Mouse (Mus musculus) megakaryocyte, adult 5-6 weeks (primary cell): ENCODE data around the gene Abcb10. TPM values are rescaled to one million over a fixed set of nuclear protein-coding genes. Genes with fewer than 3 reads are reported as not detected.
"Not testable (repeated sequence)": the region's sequence is repeated elsewhere in the genome, so short reads cannot be mapped to it uniquely, and the experiment has no call there.

ENCODE experiments used
- ATAC-seq: 2 replicates; pipeline ENCODE4 v1.8.0; 2016; ENCODE audit warnings: mild to moderate bottlenecking, inconsistent platforms; ENCODE audit not compliant: poor library complexity, severe bottlenecking
- total RNA-seq, 2 experiments: library from RNA; stranded (forward) in 1 of 2; stranded (reverse) in 1 of 2; fragments of 153-499, 151-499 nt in 1 of 2; fragments of 221-1000, 200-1000 nt in 1 of 2; gene quantifications; 2 replicates each; pipeline versions ENCODE4 v1.2.3 to v1.2.4; 2015 to 2017

Gene Abcb10
- total RNA-seq, 2 experiments from 2014 or later = 5.0 to 8.5 TPM

DNA sequence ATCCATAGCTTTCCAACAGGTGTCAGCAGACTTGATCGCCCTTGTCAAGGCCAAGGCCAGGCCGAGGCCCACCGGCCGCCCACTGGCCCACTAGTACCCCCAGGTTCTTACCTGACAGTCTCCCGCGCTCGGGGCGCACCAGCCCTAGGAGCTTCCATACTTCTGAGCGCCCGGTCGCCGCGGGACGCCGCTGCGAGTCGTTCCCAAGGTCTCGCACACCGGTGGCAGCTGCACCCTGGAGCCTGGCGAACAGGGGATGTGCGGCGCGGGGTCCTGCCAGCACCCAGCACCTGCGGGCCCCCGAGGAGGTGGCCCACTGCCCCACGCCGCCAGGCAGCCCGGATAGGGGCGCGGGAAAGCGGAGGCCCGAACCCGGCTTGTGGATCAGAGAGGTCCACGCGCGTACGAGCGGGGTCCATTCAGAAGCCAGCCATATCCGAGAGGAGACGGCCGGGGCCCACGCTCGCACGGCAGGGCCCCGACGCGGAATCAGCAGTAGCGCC, 580 bp downstream of the Abcb10 start:
- no peak for ATAC-seq

DNA sequence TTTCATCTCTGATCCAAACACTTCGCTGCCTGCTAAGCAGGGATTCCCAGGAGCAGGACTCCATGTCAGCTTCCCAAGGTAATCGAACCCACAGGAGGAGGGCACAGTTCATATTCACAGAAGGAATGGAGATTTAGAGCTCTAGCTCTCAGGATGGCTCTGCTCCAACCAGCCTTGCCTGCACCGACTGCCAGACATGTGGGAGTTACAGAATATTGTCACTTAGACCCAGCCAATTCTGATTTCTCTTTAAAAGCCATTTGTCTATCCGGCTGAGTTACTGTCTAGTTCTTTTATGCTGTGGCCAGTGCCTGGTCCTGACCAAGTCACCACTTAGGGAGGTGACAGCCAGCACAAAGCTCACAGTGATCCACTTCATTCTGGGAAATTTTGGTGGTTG, 1.2 kb downstream of the Abcb10 start:
- ATAC-seq = no peak

DNA sequence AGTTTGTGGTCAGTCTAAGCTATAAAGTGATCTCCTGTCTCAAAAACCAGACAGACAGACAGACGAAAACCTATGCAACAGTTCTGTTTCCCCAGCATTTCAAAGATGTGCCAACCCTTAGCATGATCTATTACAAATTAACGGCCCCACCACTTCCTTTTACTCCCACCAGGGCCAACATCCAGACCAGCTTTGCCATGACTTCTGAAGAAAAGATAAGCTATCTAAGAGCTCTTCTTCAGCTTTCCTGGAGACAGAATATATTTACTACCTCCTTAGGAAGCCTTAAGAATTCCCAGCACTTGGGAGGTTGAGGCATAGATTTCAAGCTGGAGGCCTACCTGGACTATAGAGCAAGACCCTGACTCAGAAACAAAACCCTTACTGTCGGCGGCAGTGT, 2.7 kb downstream of the Abcb10 start:
- no peak for ATAC-seq

DNA sequence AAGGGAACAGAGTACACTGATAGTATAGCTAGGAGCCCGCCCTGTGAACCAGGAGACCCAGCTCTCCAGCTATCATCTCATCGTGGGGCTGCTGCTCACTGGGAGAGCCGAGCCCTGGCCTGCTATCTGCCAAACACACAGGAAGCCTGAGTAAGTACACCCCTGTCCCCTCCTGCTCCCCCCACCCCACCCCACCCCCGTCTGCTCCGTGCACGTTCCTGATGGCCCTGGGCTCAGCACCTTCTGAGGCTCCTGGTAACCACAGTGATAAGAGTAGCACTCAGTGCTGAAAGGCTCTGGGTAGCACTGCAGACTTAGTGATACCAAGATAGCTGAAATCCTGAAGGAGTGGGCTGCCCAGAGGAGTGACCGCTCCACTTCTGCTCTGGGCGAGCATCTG, 4.0 kb downstream of the Abcb10 start:
- no peak for ATAC-seq

DNA sequence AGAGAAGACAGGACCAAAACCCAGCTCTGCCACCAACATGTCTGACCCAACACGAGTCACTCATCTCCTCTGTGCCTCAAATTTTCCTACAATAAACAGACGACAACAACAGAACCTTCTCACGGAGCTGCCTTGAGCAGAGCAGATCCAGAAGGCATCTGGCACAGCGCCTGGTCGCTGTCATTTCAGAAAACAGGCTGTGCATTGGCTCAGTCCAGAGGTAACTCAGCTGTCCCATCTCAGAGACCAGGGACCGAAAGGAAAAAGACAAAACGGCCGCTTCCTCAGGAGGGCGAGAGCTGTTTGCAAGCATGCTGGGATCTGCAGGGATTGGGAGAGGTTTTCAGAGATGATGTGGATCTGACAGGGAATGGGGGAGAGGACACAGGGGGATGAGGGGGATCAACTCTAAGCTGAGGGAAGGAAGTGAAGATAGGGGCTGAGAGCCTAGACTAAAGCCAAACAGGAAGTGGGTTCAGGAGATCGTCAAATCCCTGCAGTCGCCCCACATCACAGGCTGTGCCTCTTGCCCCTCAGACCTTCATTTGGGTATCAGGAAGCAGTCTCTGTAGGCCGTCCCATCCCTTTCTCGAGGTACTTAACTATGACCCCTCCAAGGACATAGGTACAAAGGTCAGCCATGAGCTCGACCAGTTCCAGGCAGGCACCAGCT, 4.6 kb downstream of the Abcb10 start:
- ATAC-seq = no peak

DNA sequence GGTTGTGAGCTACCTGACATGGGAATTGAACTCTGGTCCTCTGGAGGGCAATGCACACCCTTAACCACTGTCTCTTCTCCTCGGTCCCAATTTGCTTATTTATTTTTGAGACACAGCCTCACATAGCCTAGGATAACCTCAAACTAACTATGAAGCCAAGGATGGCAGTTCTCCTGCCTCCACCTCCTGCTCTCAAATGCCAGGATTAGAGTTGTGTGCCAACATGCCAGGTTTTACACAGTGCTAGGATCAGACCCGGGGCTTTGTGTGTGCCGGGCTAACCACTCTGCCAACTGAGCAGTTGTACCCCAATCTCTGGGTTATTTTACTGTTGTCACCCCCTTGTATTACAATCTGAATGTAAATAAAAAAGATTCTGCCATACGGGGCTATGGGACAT, 5.4 kb downstream of the Abcb10 start:
- ATAC-seq = no peak

DNA sequence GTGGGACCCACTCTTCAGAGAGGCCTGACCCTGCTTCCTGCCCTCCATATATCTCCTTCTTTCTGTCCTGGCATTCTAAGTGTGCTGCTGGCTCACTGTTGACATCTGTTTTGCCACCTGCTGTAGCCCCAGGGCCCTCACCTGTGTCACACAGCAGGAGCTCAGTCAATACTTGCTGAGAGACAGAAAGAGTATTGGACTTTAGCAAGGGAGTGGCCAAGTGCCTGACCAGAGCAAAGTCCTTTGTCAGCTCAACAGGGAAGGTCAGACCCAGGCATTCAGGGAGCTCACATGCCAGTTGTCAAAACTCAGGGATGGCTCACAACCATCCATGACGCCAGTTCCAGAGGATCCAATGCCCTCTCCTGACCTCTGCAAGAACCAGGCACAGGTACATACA, 9.4 kb downstream of the Abcb10 start:
- no peak for ATAC-seq

DNA sequence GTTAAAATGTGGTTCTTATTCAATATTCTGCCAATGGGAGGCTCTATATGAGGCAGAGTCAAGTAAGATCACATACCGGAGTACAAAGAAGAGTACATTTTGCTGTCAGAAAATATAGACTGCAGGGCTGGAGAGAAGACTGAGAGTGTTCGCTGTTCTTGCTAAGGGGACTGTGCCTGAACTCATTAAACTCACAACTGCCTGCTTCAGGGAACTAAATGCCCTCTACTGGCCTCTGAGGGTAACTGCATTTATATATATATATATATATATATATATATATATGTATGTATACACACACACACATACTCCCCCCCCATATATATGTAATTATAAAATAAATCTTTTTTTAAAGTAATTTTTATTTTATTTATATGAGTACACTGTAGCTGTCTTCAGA, 16.0 kb downstream of the Abcb10 start:
- peak; percentile 70 for ATAC-seq

DNA sequence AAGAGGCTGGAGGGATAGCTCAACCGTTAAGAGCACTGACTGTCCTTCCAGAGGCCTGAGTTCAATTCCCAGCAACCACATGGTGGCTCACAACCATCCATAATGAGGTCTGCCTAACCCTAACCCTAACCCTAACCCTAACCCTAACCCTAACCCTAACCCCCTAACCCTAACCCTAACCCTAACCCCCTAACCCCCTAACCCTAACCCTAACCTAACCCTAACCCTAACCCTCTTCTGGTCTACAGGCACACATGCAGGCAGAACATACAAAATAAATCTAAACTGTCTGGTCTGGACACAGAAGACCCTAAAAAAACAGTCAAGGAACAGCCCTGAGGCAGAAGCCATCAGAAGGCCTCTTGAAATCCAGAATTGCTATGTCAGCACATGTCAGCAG, 21.6 kb downstream of the Abcb10 start:
- ATAC-seq = no peak

DNA sequence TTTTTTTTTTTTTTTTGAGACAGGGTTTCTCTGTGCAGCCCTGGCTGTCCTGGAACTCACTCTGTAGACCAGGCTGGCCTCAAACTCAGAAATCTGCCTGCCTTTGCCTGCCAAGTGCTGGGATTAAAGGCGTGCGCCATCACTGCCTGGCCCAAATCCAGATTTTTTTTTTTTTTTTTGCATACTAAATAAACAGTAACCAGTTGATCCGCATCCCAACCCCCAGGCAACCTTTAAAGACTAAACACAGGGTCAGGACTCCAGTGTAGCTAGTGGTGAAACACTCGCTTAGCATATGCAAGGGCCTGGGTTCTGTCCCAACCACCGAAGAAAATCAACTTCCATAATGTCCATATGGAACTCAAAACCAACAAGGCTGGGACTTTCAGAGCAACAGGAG, 22.4 kb downstream of the Abcb10 start:
- ATAC-seq = not testable (repeated sequence)

DNA sequence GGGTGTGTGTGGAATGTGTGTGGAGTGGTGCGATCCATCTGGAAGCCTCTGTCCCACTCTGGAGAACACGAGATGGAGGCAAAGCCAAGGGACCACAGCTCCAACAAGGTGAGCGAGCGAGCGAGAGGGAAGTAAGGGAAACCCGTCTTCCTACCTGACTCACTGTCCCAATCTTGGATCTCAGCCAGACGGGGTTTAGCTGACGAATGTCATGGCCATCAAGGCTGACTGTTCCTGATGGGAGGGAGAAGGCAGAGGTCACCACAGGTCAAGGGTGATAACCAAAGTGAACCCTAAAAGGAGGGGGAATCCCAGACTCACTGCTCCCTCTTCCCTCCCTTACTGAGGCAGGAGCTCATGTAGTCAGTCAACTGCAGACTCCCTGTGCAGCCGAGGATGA, 22.9 kb downstream of the Abcb10 start:
- ATAC-seq = no peak

DNA sequence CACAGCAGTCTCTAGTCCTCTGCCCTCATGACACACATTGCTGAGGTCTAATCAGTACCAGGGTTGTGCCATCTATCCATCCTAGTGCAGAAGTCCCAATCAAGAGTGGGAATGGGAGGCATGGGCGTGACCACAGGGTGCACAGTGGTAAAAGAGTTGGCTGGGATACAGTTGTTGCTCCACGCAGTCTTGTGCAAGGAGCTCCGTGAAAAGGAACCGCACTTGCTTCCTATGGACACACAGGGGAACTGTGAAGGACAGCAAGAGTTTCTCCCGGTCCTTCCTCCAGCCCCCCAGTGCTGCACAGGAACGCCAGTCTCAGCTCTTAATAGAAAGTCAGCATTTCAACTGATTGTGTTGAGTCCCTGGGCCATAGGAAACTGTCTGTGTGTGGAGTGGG, 23.4 kb downstream of the Abcb10 start:
- ATAC-seq = peak; percentile 65

DNA sequence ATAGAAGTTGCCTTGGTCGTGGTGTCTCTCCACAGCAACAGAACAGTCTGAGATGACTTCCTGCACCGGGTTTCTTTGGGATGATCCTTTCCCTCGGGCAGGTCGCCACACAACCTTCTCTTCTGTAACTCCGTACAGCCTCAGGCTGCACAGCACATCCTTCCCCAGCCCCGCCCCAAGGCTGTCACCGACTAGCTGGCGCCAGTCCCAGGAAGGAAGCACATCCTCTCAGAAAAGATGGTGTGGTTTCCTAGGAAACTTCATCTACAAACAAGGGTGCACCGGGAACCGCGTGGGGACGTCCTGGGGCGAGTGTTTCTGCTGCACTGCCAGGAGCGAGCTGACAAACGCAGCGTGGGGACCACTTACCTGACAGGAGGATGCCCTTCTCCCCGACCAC, 24.8 kb downstream of the Abcb10 start:
- ATAC-seq = no peak

DNA sequence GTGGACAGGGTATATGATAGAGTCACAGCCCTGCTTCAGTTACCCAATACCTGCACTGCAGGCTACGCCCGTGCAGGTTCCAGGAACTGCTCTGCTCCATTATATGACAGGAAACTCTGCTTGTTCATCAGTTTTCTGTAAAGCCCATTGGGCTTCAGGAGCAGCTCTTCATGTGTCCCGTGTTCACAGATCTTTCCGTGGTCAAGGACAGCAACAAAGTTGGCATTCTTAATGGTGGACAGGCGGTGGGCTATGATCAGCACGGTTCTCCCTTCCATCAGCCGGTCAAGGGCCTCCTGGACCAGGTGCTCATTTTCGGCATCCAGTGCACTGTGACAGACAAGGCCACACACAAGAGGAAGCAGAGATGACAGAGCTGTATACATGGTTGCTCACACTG, 28.7 kb downstream of the Abcb10 start:
- ATAC-seq = no peak

DNA sequence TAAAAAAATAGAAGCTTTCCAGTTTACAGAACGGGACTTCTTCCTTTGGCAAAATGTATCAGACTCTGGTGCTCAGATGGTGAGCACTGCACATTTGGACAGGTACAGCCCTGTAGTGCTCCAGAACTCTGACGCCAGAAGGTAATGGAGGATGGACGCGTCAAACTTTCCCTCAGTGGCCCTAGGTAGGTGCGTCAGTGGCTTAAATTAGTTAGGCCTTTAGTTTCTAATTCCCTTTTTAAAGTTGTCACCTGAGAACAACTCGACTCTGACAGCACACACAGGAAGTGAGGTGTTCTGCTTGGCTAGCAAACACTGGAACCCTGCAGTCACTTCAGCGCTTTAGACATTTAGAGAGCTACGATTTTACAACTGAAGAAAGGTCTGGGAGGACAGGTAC, 29.2 kb downstream of the Abcb10 start:
- no peak for ATAC-seq

DNA sequence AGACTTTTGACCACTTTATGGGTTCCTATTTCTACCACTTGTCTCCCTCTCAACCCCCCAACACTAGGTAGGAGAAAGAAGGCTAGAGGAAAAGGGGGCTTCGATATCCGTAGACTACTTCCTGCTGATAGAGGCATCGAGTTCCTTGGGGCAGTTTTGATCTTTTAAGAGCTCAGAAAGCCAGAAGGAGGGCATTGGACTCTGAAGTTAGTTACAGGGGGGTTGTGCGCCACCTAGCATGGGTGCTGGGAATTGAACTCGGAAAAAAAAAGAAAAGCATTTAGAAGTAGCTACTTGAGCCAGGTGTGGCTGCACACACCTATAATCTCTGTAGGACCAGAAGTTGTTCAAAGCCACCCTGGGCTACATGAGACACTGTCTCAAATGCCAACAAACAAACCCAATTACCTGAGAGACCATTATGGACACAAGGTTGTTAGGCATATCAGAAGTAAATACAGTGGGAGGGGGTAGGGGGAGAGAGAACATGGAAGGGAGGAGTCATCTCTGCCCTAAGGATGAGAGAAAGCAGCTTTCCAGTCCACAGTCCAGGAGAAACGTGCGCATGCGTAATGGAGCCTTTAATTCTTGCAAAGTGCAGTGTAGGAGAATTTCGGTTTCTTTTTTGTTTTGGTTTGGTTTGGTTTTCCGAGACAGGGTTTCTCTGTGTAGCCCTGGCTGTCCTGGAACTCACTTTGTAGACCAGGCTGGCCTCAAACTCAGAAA, 32.7 kb downstream of the Abcb10 start:
- ATAC-seq = peak; percentile 55

DNA sequence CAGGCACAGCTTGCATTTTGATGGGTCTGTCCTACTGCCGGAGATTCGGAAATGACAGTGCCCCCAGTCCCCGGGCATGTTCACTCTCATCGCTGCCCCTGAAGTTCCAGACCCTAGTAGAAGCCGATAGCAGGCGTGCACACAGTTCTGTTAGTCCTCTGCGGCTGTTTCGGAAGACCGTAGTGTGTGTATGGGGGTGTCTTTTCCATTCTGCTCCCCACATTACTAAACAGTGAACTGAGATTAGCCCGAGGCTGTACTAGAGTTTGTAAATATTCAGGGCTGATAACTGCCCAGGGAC, 33.3 kb downstream of the Abcb10 start:
- ATAC-seq = no peak

DNA sequence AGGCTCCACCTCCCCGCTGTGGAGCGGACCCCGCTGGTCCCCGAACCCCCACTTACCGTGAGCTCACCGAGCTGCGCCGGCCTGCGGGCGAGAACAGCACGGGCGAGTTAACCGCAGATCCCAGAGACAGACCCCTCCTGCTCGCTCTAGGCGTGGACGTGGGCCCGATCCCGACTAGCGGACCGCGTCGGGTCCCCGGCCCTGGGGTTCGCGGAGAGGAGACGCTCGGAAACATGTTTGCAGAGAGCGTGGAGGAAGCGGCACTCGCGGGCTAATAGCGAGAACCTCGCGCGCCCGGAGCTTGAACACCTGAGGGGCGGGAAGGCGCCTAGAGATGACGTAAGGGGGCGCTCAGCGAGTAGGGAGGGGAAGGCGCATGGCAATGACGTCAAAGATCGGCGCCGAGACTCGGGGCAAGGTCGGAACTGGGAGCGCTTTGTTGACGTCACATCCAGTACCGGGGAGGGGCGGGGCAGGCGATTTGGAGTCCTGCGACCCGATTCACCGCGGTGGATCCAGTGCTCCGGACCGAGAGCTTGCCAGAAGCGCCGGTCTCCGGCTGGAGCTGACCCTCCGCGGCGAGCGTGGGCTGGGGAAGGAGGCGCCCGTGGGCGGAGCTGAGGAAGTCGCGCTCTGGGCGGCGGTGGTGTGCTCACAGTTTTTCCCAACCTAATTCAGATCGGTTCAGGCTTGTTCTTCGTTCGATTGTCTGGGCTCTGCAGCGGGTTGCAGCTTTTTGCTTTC, 33.8 kb downstream of the Abcb10 start, which contains the start of gene Nup133:
Nup133 (minus strand) TSS at position 324 of the 744 bp plus-strand sequence.
- peak; percentile 95 for ATAC-seq

DNA sequence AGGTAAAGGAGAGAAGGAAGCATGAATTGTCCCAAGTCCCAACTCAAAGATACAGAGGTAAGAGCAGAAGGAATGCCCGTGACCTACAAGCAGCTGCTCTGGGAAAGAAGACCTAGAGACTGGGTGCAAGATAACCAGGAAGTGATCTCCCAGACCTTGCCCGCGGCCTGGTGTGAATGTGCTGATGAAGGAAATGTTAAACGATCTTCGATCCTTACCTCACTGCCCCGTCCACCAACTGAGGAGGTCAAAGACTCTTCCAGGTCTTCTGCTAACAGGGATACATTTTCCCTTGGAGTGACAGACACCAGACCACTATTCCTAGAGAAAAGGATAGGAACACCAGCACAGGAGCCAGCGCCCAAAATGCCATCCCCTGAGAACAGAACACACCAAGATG, 53.9 kb downstream of the Abcb10 start:
- no peak for ATAC-seq

DNA sequence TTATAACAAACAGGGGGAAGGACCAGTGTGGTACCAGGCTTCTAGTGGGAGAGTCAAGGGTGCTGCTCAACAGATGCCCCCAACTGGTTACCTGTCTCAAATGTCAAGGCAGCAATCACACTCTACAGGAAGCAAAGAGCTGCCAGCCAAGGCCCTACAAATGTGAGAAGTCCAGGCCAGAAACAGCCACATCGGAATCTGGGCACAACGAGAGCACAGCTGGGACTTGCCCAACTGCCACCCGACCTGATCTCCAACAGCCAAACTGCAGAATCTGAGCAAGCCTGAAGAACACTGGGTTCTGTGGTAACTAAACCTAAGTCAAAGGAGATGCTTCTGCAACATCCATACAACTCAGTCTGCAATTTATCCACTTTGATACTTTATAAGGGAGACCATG, 57.3 kb downstream of the Abcb10 start:
- no peak for ATAC-seq

DNA sequence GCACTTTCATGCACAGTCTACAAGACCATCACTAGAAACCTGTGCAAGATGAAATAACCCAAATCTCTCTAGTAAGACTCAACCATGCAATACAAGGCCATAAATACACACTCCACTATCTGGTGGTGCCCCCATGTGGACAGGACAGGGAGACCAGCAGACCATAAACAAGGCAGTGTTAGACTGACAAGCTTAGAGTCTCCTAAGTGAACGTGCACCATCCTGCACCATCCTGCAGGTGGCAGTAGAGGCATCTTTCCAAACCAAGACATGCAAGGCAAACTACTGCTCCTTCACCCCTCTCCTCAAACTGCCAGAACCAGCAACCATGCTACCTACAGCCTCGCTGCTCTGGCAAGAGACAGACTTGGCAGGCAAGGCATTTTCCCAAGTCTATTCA, 58.2 kb downstream of the Abcb10 start:
- peak; percentile 96 for ATAC-seq

DNA sequence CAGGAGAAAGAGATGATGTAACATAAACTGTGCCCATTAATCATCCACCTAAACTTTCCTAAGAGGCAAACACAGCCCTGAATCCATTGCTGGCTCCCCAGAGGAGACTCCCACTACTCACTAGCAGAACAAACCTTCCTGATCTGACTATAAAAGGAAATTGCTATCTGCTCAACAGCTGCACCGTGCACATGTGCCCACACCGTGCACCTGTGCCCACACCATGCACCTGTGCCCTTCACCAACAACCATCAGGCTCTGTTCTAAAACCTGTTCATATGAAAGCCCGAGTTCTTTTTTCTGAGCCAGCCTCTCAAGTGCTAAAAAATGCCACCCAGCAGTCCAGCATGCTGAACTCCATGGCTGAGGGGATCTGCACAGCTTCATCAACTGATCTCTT, 68.3 kb downstream of the Abcb10 start:
- no peak for ATAC-seq
